Mouse (Mus musculus) lung, postnatal 0 days (tissue): Measurements from ENCODE around the gene Baz2b.

ENCODE experiments used
- CTCF ChIP-seq: IDR thresholded peaks from 2 replicates; pipeline ENCODE4 v1.5.1; 2016; ENCODE audit warnings: antibody characterized with exemption, mild to moderate bottlenecking
- EP300 ChIP-seq: IDR thresholded peaks from 2 replicates; pipeline ENCODE4 v1.6.1; 2016; ENCODE audit warnings: antibody characterized with exemption, mild to moderate bottlenecking, control low read depth

DNA sequence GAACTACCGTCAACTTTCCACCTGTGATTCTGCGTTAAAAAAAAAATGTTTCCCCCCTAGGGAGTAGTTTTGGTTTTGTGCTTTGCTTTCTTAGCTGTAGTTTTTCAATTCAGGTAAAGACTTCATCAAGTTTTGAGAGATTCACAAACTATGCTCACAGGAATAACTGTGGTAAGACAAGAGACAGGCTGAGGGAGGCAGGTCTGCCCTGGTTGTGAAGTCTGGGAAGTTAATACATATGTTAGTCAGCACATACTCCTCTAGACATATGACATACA is 249.2 kb downstream of the Baz2b start:
- no peak for TF ChIP-seq CTCF
- TF ChIP-seq EP300 = no peak
